Mouse (Mus musculus) limb, embryonic 14.5 days (tissue): ENCODE measurements around the gene Tbc1d12. TPM values are rescaled to one million over a fixed set of nuclear protein-coding genes. Genes with fewer than 3 reads are reported as not detected.

Source experiments
- ATAC-seq: fragments of 200-750 bp; cut with Nextera tagmentation; 2 replicates; pipeline ENCODE4 v1.8.0; 2017; ENCODE audit warnings: low read depth, moderate number of reproducible peaks, moderate TSS enrichment; ENCODE audit not compliant: low FRiP score
- DNase-seq: peaks from one replicate; pipeline ENCODE4 v3.0.0-alpha.2; 2015; ENCODE audit warnings: low spot score
- H3K27ac ChIP-seq: fragments of 300-500 bp; sonication (generic); replicated peaks from 2 replicates; pipeline ENCODE4 v1.5.1; 2014; ENCODE audit warnings: low read depth, mild to moderate bottlenecking, low read length, moderate library complexity, mixed read lengths
- H3K27me3 ChIP-seq: fragments of 300-500 bp; sonication (generic); 2 replicates; pipeline ENCODE4 v1.6.1; 2014; ENCODE audit warnings: low read length, mixed read lengths; ENCODE audit not compliant: control insufficient read depth, insufficient read depth
- H3K36me3 ChIP-seq: fragments of 300-500 bp; sonication (generic); 2 replicates; pipeline ENCODE4 v1.6.1; 2014; ENCODE audit warnings: mild to moderate bottlenecking, low read length, moderate library complexity, mixed read lengths; ENCODE audit not compliant: control insufficient read depth, insufficient read depth
- H3K4me1 ChIP-seq: fragments of 300-500 bp; sonication (generic); 2 replicates; pipeline ENCODE4 v1.6.1; 2014; ENCODE audit warnings: antibody characterized with exemption, low read length, mixed read lengths; ENCODE audit not compliant: control insufficient read depth, insufficient read depth
- H3K4me2 ChIP-seq: fragments of 300-500 bp; sonication (generic); replicated peaks from 2 replicates; pipeline ENCODE4 v1.6.1; 2014; ENCODE audit warnings: low read depth, mild to moderate bottlenecking, low read length, moderate library complexity; ENCODE audit not compliant: severe bottlenecking
- H3K4me3 ChIP-seq: fragments of 300-500 bp; sonication (generic); replicated peaks from 2 replicates; pipeline ENCODE4 v1.5.1; 2014; ENCODE audit warnings: low read length
- H3K9ac ChIP-seq: fragments of 300-500 bp; sonication (generic); 2 replicates; pipeline ENCODE4 v1.6.1; 2014; ENCODE audit warnings: mild to moderate bottlenecking, low read depth, low read length, moderate library complexity; ENCODE audit not compliant: severe bottlenecking
- H3K9me3 ChIP-seq: fragments of 300-500 bp; sonication (generic); 2 replicates; pipeline ENCODE4 v1.6.1; 2016; ENCODE audit warnings: low read length; ENCODE audit not compliant: control insufficient read depth
- POLR2A ChIP-seq: fragments of 200-500 bp; IDR thresholded peaks from 2 replicates; pipeline ENCODE4 v1.8.0; 2012; ENCODE audit warnings: inconsistent platforms, mild to moderate bottlenecking, moderate library complexity, borderline replicate concordance; ENCODE audit not compliant: insufficient read depth, insufficient read length; ENCODE audit errors: extremely low read depth
- WGBS: fragments of 180-500 bp; shearing (Covaris S2); extraction: QIAGEN DNeasy Blood & Tissue Kit; methylation state at CpG from one replicate; pipeline ENCODE4 v1.1.7; 2014; 5-methylcytosine and 5-hydroxymethylcytosine counted together
- polyA plus RNA-seq, 2 experiments: library from polyadenylated mRNA; depleted of rRNA in 1 of 2; stranded (reverse) in 1 of 2; unstranded in 1 of 2; fragments of >200 nt; fragmentation: Nextera tagmentation in 1 of 2; extraction: Ambion mirVana in 1 of 2; gene quantifications; 2 replicates each; pipeline versions ENCODE4 v1.2.1 to v1.2.3; 2012 to 2014

Gene Tbc1d12
- polyA plus RNA-seq, 2 experiments, result 4.3 to 6.4 TPM

DNA sequence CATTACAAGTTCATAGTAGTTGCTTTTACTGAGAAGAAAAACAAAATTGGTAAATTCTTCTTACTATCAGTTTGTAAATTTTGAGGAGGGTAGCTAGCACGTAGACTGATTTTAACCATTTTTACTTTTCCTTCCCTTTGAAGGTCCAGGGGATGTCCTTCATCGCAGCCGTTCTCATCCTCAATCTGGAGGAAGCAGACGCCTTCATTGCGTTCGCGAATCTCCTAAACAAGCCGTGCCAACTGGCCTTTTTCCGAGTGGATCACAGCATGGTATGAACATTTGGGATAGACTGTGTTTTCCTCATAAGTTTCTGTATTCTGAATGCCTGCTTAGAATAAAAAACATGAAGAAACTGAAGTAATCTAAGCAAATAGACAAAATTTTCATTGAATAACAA, 77.4 kb downstream of the Tbc1d12 start:
- WGBS, result 91% methylated on average over 9 of the region's 9 CpGs
- Histone ChIP-seq H3K27ac (no peak overlapping the region), H3K9me3 (no peaks in the 10 kb centered on the region), H3K36me3 (peaks cover 30% of the 10 kb centered on the region), H3K4me2 (no peak overlapping the region), H3K27me3 (no peaks in the 10 kb centered on the region), H3K4me3 (no peak overlapping the region), H3K4me1 (no peaks in the 10 kb centered on the region), H3K9ac (no peak overlapping the region)
- no peak for DNase-seq
- no peak for ATAC-seq
- TF ChIP-seq POLR2A, result no peak

DNA sequence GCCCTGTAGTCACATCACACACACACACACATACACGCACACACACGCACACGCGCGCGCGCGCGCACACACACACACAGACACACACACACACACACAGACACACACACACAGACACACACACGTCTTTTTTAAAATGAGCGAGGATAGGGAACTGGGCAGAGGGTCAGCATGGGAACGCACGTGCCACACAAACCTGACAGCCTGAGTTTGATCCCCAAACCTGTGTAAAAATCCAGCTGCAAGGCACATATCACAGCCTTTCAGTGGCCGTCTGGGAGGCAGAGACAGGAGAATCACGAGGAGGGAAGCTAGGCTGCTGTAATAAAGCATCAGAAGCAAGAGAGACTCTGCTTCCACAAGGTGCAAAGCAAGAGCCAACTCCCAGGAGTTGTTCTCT, 78.5 kb downstream of the Tbc1d12 start:
- 94% methylated on average over 15 of the region's 15 CpGs for WGBS
- Histone ChIP-seq H3K9me3 (no peaks in the 10 kb centered on the region), H3K4me2 (no peak overlapping the region), H3K4me3 (no peak overlapping the region), H3K4me1 (no peaks in the 10 kb centered on the region), H3K27ac (no peak overlapping the region), H3K27me3 (no peaks in the 10 kb centered on the region), H3K9ac (no peak overlapping the region), H3K36me3 (peaks cover 30% of the 10 kb centered on the region)
- no peak for TF ChIP-seq POLR2A
- ATAC-seq, result no peak
- DNase-seq, result no peak

DNA sequence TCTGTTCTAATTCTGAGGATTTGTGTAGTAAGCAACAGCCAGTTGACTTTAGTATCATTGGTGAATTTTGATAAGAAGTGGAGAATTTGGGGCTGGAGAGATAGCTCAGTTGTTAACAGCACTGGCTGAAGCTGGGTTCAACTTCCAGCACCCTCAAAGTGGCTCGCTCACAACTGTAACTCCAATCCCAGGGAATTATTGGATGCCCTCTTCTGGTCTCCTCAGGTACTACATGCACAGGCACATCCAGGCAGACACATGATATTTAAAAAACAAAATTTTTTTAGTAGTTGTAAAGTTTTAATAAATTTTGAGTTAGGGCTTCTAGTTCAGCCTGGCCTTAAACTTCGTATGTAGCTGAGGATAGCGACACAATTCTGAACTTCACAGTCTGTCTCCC, 79.3 kb downstream of the Tbc1d12 start:
- no peaks in the 10 kb centered on the region for H3K9me3 ChIP-seq
- WGBS, result 44% methylated on average over 3 of the region's 3 CpGs
- H3K36me3 ChIP-seq, result peaks cover 30% of the 10 kb centered on the region
- H3K27me3 ChIP-seq, result no peaks in the 10 kb centered on the region
- H3K27ac ChIP-seq, result no peak overlapping the region
- no peak overlapping the region for H3K4me2 ChIP-seq
- ATAC-seq (no peak), DNase-seq (no peak)
- no peak overlapping the region for H3K4me3 ChIP-seq
- H3K4me1 ChIP-seq, result no peaks in the 10 kb centered on the region
- H3K9ac ChIP-seq, result no peak overlapping the region
- TF ChIP-seq POLR2A, result no peak

DNA sequence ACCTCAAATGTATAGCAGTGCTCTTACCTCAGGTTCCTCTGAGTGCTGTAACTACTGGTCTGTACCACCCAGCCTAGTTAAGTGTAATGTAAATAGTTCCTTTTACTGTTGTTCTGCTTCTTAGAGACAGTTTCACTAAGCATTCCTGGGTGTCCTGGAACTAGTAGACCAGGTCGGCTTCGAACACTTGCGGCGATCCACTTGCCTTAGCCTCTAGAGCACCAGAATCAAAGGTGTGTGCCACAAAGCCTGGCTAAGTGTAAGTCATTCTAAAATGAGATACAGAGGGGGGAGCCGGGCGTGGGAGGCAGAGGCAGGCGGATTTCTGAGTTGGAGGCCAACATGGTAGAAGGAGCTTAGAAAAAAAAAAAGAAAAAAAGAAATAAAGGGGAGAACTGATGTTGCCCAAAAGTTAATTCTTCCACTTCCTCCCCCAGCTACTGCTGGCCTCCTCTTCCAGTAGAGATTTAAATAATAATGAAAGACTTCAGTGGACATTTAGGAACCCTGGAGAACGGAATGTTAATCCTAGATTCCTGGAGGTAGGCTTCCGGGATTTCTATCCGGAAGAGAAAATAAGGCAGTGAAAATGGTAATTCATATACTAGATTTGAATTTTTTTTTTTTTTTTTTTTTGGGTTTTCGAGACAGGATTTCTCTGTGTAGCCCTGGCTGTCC, 92.2 kb downstream of the Tbc1d12 start:
- Histone ChIP-seq H3K27me3 (no peaks in the 10 kb centered on the region), H3K4me3 (no peak overlapping the region), H3K4me1 (peaks cover 6% of the 10 kb centered on the region), H3K27ac (no peak overlapping the region), H3K9ac (no peak overlapping the region), H3K4me2 (no peak overlapping the region), H3K9me3 (no peaks in the 10 kb centered on the region), H3K36me3 (no peaks in the 10 kb centered on the region)
- no peak for TF ChIP-seq POLR2A
- DNase-seq (no peak), ATAC-seq (no peak)
- 97% methylated on average over 11 of the region's 11 CpGs for WGBS

DNA sequence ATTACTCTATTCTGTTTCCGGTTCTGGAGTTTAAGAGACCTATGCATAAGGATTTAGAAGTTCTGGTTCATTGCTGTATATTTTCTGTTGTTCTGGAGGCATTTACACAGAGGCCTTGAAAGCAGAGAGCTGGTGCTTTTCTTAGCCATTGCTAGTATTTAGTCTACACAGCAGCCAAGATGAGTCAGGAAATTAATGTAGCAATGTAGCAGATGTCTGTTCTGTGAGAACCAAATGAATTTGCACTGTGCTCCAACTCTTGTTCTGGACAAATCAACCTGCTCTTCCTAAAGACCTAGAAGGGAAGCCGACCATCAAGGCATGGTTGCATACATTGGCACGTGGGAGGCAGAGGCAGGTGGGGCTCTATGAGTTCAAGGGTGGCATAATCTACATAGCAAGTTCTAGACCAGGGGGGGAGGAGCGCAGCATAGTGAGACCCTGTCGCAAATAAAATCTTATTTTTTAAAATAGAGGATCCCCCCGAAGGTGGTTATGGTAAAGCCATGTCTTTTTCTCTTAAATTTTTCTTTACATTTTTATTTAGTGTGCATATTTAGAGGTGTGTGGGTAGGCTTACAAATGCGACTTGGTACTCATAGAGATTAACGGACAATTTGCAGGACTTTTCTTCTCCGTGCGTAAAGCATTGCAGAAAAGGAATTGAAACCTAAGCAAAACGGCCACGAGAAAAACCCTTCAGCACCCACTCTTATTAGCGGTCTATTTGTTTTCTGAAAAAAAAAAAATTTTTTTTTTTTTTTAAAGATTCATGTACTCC, 93.3 kb downstream of the Tbc1d12 start:
- Histone ChIP-seq H3K27ac (no peak overlapping the region), H3K4me1 (peaks cover 6% of the 10 kb centered on the region), H3K36me3 (peaks cover 9% of the 10 kb centered on the region), H3K27me3 (no peaks in the 10 kb centered on the region), H3K4me2 (peak overlapping the region; percentile 83), H3K9ac (peak overlapping the region; percentile 89), H3K4me3 (peak overlapping the region; percentile 90), H3K9me3 (no peaks in the 10 kb centered on the region)
- ATAC-seq, result no peak
- no peak for TF ChIP-seq POLR2A
- WGBS, result 64% methylated on average over 13 of the region's 13 CpGs
- no peak for DNase-seq
